Mouse (Mus musculus) thymus, adult 2 months (tissue): ENCODE data around the gene Mtrex.

Experiments used
- CTCF ChIP-seq: fragments of 200-500 bp; IDR thresholded peaks from 2 replicates; pipeline ENCODE4 v1.5.1; 2012; ENCODE audit warnings: mild to moderate bottlenecking, control low read depth, low read length, moderate library complexity, borderline replicate concordance; ENCODE audit not compliant: control insufficient read depth, poor library complexity, insufficient read depth; ENCODE audit errors: extremely low read depth
- POLR2A ChIP-seq: fragments of 200-500 bp; IDR thresholded peaks from 2 replicates; pipeline ENCODE4 v1.6.1; 2012; ENCODE audit warnings: mild to moderate bottlenecking, low read length, control low read depth, moderate library complexity; ENCODE audit not compliant: control insufficient read depth, poor library complexity, insufficient read depth; ENCODE audit errors: extremely low read depth

- TF ChIP-seq CTCF (no peak), POLR2A (no peak)
These were observed 93.8 kb downstream of the Mtrex start for GRCm38 (mm10) chr13:112833253-112833894.
